Mouse (Mus musculus): ENCODE measurements around the gene Frmd4a.

- TF ChIP-seq POLR2A (IDR thresholded peaks at IDR 0.05; ENCODE audit: borderline replicate concordance, control insufficient read depth, low read depth, low read length) (no peak), CTCF (IDR thresholded peaks at IDR 0.05; ENCODE audit: control insufficient read depth, insufficient read depth, low read length) (no peak)
These were observed 541.2 kb downstream of the Frmd4a start for GRCm38 (mm10) chr2:4558651-4559203.

Data from bone marrow, adult 2 months (tissue).